Mouse (Mus musculus): ENCODE data around the gene Dlg4. TPM values are rescaled to one million over a fixed set of nuclear protein-coding genes. Genes with fewer than 3 reads are reported as not detected.
A peak's percentile ranks its signal among the peaks of the same experiment; 100 is the strongest.

The Dlg4 gene
- total RNA-seq (2012; rRNA removed): 6.5 and 7.9 TPM in 2 replicates
- 10 to 100 TPM in 1 of 2 experiments, not detected in 1; 24.7 TPM for polyA plus RNA-seq (2012; ENCODE audit: insufficient read depth in 1 of 2, insufficient read length in 2 of 2, low read depth in 1 of 2, low replicate concordance in 2 of 2, missing spikeins in 1 of 2)

- peaks cover 0 to 40% of the 10 kb centered on the region in 2 experiments; a peak in 2 of 4 replicates for H3K36me3 ChIP-seq (ENCODE audit: control insufficient read depth in 1 of 2, insufficient read depth in 2 of 2, low read length in 2 of 2)
- peak within 1 kb of the TSS; percentile 48 for H3K27ac ChIP-seq (ENCODE audit: control insufficient read depth, low read depth, low read length)
- H3K9ac ChIP-seq (ENCODE audit: control insufficient read depth, low read depth, low read length, poor library complexity, severe bottlenecking): peak within 1 kb of the TSS; percentile 69
- peaks cover 26% of the 10 kb centered on the region for H3K79me2 ChIP-seq (ENCODE audit: control insufficient read depth, insufficient read depth, low read length, poor library complexity)
- H3K9me3 ChIP-seq (replicated peaks; ENCODE audit: insufficient read depth, low read length): no peaks in the 10 kb centered on the region
- H3K4me3 ChIP-seq (ENCODE audit: control insufficient read depth in 1 of 2, insufficient read depth in 1 of 2, low read depth in 2 of 2, low read length in 2 of 2): peak within 1 kb of the TSS; percentile 64 to 86
- H3K27me3 ChIP-seq (ENCODE audit: control insufficient read depth in 1 of 2, insufficient read depth in 2 of 2, low read length in 2 of 2): no peaks in the 10 kb centered on the region
- peak; percentile 54 for DNase-seq (ENCODE audit: low read depth, low spot score)
- peaks cover 6 to 35% of the 10 kb centered on the region in 2 experiments for H3K4me1 ChIP-seq (ENCODE audit: control insufficient read depth in 1 of 2, insufficient read depth in 2 of 2, low read length in 2 of 2)
- TF ChIP-seq NELFE (IDR thresholded peaks at IDR 0.05; ENCODE audit: low read depth, low read length) (no peak), CHD1 (IDR thresholded peaks at IDR 0.05; ENCODE audit: low read depth, low read length) (no peak), USF2 (IDR thresholded peaks at IDR 0.05; ENCODE audit: borderline replicate concordance in 1 of 2, insufficient read depth in 1 of 2, low read depth in 1 of 2, low read length in 2 of 2) (no peak), EP300 (IDR thresholded peaks at IDR 0.05; ENCODE audit: low read depth in 1 of 2, low read length in 2 of 2) (no peak), MXI1 (IDR thresholded peaks at IDR 0.05; ENCODE audit: low read depth, low read length) (no peak), POLR2AphosphoS2 (IDR thresholded peaks at IDR 0.05; ENCODE audit: low read length) (no peak), SIN3A (IDR thresholded peaks at IDR 0.05; ENCODE audit: low read length) (no peak), USF1 (IDR thresholded peaks at IDR 0.05; ENCODE audit: low read depth, low read length) (no peak), ZKSCAN1 (IDR thresholded peaks at IDR 0.05; ENCODE audit: low read depth, low read length) (no peak), NRF1 (IDR thresholded peaks at IDR 0.05; ENCODE audit: insufficient read depth, low read depth, low read length, poor library complexity, severe bottlenecking) (0 out of 2 replicates have a peak, but pooled peaks have one; percentile 14), CHD2 (IDR thresholded peaks at IDR 0.05; ENCODE audit: low read length) (no peak), ETS1 (IDR thresholded peaks at IDR 0.05; ENCODE audit: low read depth, low read length) (0 out of 2 replicates have a peak, but pooled peaks have one; percentile 15), CTCF (IDR thresholded peaks at IDR 0.05 in 2 of 3, conservative IDR thresholded peaks at IDR 0.05 in 1 of 3; ENCODE audit: control insufficient read depth in 1 of 3, insufficient read depth in 1 of 3, low read depth in 2 of 3, low read length in 3 of 3, poor library complexity in 1 of 3, severe bottlenecking in 1 of 3) (no peak), POLR2A (IDR thresholded peaks at IDR 0.05; ENCODE audit: control insufficient read depth in 1 of 2, insufficient read depth in 1 of 2, low read depth in 1 of 2, low read length in 2 of 2, poor library complexity in 1 of 2) (no peak)
Measured at GRCm38 (mm10) chr11:70016669-70017068, at the start of gene Dlg4. Gene Dlg4 (plus strand): TSS chr11:70016942.

- Histone ChIP-seq H3K4me3 (ENCODE audit: control insufficient read depth in 1 of 2, insufficient read depth in 1 of 2, low read depth in 2 of 2, low read length in 2 of 2) (no peak overlapping the region), H3K4me1 (ENCODE audit: control insufficient read depth in 1 of 2, insufficient read depth in 2 of 2, low read length in 2 of 2) (peaks cover 0 to 4% of the 10 kb centered on the region in 2 experiments; a peak in 2 of 4 replicates), H3K9ac (ENCODE audit: control insufficient read depth, low read depth, low read length, poor library complexity, severe bottlenecking) (no peak overlapping the region), H3K27me3 (ENCODE audit: control insufficient read depth in 1 of 2, insufficient read depth in 2 of 2, low read length in 2 of 2) (no peaks in the 10 kb centered on the region), H3K9me3 (replicated peaks; ENCODE audit: insufficient read depth, low read length) (no peaks in the 10 kb centered on the region), H3K79me2 (ENCODE audit: control insufficient read depth, insufficient read depth, low read length, poor library complexity) (no peaks in the 10 kb centered on the region), H3K27ac (ENCODE audit: control insufficient read depth, low read depth, low read length) (no peak overlapping the region), H3K36me3 (ENCODE audit: control insufficient read depth in 1 of 2, insufficient read depth in 2 of 2, low read length in 2 of 2) (peaks cover 4 to 19% of the 10 kb centered on the region in 2 experiments)
- TF ChIP-seq POLR2AphosphoS2 (IDR thresholded peaks at IDR 0.05; ENCODE audit: low read length): peak; percentile 13; the same call in 1 of the 2 replicates
- no peak for TF ChIP-seq ZKSCAN1 (IDR thresholded peaks at IDR 0.05; ENCODE audit: low read depth, low read length)
- TF ChIP-seq ELF1 (IDR thresholded peaks at IDR 0.05; ENCODE audit: low read depth, low read length): no peak
- no peak for DNase-seq (ENCODE audit: low read depth, low spot score)
Measured at GRCm38 (mm10) chr11:69968793-69969192, 47.9 kb upstream of the Dlg4 start.

All from MEL (cell line).